Mouse (Mus musculus): Measurements from ENCODE around the gene 2410004P03Rik.
"Not testable (repeated sequence)": the region's sequence is repeated elsewhere in the genome, so short reads cannot be mapped to it uniquely, and the experiment has no call there.

2410004P03Rik gene

DNA sequence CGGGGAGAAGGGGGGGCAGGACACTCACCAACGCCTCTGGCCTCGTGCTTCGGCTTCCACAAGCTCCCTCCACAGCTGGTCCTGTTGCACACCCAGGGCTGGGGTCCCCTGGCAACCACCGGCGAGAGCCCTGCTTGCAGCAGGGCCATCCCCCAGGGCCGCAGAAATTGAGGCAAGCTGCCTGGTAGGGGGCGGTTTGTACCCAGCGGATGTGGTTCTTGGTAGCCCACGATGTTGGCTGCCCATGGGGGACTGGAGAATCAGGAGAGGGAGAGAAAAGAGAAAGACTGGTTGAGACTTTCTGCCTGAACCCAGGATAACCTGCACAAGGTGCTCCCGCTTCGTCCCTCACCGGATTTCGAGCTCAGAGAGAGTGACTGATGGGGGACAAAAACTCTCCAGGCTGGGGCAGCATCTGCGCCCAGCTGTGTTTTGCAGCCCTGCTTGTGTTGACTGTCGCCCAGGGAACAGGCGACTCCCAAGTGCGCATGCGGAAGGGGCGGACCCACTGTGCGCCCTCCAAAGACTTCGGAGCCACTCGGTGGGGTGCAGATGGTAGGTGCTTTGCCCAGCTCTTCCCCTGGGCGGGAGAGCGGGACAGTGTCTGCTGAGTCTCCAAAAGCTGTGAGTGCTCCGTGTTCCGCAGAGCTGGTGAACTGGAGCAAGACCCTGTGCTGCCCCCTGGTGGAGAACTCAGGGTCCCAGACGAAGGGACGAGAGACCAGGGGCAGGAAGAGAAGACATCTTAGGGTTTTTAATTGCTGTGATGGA lies at the start of gene 2410004P03Rik:
TSS of gene 2410004P03Rik (minus strand) at position 628 of the 771 bp plus-strand sequence.
- DNase-seq, result peak; percentile 62 to 77

DNA sequence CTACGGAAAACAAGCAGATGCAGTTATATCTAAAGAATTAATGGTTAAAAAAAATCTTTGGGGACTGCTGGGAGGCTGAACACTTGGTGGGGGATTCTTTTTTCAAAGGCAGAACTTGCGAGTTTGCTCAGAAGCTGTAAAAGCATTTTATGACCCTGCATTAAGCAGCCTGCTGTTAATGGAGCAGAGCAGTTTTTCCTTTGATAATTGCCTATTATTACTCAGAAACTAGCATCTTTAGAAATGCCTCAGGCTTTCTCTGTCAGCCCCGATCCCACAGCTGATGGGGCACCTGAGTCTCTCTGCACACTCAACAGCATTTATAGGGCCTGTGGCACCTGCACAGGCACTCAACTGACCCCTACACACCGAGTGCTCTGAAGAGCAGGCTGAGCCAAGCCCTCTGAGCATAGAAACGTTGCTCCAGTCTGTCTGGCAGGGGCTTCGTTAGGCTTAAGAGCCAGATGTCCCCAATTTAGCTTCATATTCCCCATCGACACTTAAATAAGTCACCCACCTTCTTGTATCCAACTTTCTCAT lies 49.7 kb upstream of the 2410004P03Rik start:
- DNase-seq, result no peak

DNA sequence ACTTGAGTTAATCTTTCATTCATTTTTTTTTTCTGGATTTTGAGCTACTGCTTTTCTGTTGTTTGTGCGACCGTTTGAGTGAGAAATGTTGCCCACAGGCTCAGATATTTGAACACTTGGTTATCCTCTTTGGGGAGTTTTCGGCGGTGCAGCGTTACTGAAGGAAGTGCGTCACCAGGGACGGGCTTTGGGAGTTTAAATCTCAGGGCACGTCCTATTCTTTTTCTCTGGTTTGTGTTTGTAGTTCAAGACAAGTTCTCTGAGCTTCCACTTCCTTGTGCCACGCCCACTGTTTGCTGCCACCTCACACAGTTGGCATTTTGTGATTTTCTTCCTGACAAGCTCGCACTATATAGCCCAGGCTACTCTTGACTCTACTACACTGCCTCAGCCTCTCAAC lies 47.0 kb upstream of the 2410004P03Rik start:
- DNase-seq, result no peak

DNA sequence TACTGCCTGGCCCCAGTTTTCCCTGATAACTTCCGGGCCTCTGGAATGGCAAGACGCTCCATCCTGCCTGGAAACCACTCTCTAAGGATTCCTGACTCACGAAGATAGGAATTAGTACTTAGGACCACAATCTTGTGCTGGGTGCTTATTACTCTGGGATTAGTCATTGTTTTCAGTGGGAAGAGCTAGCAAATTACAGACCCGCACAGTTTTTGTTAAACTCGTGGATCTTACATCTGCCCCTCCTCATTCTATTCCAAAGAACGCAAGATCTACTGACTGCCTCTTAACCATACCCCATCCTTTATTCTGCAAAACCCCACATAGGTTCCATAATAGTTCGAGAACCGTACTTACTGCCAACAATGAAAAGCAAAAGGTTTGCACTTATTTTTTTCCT lies 45.6 kb upstream of the 2410004P03Rik start:
- no peak for DNase-seq

DNA sequence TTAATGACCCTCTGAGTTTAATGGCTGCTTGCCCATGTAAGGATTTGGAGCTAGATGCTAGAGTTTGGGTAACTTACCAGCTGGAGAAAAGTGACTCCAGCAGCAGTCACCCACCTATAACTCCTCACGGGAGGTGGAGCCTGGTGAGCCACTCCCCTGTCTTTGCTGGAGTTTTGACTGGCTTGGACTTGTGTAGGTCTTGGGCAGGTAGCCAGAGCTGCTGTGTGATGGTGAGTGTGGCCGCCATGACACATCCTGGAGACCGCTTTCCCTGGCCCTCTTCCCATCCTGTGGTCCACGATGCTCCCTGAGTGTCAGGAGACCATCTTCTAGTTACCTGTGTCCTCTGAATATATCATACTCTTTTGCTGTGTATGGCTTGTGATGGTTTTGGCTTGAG lies 44.2 kb upstream of the 2410004P03Rik start:
- no peak for DNase-seq

DNA sequence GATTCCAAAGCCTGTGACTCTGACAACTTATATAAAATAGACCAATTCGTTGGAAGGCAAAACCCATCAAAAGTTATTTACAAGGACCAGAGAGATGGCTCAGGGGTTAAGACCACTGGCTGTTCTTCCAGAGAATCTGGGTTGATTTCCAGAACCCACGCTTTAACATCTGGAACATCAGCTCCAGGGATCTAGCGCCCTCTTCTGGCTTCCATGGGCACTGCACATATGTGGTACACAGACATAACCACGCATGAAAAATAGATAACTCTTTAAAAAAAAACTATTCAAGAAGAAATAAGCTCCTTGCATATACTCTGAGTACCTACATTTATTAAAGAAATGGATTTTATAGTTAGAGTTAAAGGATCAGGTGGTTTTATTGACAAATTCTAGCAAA lies 43.2 kb upstream of the 2410004P03Rik start:
- no peak for DNase-seq

DNA sequence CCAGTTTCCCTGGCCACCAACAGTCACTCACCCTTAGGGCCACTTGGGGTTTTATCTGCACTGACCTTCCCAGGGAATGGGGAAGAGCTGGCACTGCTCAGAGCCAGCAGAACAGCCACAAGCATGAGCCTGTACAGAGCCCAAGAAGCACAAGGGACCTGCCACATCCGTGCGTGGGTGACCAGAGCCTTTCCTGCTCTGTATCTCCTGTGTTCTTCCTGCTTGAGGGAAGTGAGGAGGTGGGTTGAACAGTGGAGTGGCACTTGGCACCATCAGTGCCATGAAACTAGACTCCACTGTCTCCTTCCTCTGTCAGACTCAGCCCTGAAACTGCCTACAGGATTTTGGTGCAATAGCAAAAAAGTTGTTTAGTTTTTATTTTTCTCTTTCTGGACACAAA lies 41.1 kb upstream of the 2410004P03Rik start:
- no peak for DNase-seq

DNA sequence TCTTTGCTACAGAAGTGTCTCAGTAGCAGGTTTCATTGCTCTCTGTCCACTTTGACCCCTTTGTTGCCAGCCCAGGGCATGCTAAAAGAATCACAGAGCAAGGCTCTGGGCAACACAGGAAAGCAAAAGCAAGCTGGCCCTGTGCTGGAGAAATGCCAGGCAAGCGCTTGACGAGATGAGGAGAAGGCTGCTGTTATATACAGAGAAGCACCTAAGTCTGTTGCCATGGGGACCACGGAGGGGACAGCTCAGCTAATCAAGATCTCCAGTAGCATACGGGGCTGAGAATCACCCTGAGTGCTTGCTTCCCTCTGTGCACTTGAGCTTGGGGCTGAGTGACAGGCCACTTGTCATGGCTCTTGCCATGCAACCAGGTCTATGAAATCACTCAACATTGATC lies 39.5 kb upstream of the 2410004P03Rik start:
- DNase-seq, result no peak

DNA sequence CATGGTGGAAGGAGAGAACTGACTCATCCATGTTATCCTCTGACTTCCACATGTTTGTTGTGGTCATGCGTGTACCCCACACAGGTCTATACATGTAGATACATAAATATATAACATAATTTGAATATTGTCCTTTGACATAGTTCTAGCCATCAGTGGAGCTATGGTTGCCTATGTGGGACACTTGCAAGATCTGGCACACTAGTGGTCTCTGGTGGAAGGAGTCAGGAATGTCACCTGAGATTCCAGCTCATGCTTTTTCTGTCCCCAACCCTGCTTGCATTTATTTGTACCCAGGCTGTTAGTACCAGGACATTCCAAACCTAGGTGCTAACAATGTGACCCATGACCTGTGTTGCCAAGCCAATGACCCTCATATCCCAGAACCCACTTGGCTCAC lies 38.3 kb upstream of the 2410004P03Rik start:
- DNase-seq, result no peak

DNA sequence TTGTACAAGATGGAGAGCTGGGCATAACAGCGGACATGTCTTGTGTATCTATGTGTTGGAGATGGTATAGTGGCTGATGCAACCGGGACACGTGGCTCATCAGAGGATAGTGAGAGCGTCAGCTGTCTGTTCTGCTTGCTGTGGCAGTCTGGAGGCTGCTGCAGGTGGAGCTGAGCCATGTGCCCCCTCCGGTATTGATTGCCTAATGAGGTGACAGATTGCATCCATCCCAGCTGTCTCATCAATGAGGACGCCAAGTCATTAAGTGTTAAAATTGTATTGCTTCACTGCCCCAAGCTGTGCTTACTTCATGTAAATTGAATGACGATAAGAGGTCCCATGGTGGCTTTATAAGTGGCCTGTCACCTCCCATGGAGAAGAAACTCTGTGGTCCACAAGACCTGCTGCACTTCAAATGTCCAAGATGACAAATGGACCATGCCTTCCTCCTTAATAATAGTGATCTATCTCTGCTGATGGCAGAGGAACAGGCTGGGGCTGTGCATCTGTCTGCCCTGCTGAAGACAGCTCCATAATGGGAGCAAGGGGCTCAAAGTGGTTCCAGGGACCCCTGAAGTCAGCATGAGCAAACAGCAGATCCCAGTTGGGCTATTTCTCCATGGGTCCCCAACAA lies 37.6 kb upstream of the 2410004P03Rik start:
- DNase-seq, result no peak

DNA sequence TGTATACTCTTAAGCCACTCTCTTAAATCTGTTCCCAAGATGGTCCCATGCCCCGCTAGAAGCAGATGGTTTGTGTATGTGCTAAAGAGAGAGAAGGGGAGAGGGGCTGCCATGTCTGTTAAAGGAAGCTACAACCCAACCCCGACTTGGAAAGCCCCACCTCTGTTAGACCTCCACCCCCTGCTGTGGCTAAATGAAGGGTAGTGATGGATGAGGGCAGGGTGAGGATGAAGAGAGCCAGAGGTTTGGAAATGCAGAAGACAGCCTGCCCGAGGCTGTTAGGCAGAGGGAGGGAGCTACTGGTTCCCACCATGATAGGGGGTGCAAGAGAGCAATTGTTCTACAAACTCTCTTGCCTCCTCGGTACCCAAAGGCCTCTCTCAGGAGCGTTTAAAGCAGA lies 31.8 kb upstream of the 2410004P03Rik start:
- no peak for DNase-seq

DNA sequence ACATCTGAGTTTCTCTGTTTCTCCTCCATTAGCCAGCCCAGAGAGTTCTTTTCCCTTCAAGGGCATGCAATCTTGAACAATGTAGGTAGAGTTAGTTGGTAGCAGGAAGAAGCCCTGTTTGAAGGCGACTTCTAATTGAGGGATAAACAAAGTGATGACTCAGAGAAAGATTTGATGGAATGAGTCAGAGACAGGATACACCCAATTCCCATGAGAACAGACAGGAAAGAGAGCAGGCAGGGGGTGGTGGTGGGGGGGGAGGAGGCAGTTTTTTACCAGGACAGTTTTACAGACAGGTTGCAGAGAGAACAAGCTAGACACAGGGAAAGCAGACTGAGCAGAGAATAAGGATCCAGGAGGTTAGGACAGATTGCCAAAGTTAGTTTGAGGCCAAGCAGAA lies 29.0 kb upstream of the 2410004P03Rik start:
- no peak for DNase-seq

DNA sequence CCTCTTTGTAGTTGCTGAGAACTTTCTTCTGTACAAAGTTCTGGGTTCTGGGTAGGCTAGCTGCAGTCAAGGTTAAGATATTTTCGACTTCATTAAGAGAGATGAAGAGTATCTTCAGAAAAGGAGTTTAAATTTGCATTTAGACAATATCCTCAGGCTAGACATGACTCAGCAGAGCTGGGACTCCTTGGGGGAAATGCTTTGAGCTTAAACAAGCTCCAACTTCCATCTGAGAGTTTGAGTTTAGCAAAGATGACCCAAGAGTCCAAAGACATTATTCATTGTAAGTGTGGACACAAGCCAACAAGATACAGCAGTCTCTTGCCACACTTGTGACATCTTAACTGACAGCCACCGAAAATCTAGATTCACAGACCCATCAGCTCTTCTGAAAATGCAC lies 27.9 kb upstream of the 2410004P03Rik start:
- no peak for DNase-seq

DNA sequence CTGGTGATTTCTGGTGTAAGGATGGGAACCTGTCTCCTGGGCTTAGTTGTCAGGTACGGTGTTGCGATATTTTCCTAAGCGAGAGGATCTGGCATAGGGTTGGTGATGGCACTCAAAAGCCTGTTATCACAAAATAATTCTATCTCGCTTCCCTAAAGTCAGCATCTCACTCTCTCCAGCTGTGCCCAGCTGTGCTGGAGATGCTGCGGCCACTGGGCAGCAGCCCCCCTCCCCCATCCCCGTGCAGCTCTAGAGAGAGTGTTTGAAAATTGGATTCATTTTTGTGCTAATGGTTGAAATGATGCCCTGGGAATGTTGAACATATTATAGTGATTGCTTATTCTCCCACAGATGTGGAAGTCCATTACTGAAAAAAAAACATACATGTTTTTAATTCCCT lies 26.7 kb upstream of the 2410004P03Rik start:
- no peak for DNase-seq

DNA sequence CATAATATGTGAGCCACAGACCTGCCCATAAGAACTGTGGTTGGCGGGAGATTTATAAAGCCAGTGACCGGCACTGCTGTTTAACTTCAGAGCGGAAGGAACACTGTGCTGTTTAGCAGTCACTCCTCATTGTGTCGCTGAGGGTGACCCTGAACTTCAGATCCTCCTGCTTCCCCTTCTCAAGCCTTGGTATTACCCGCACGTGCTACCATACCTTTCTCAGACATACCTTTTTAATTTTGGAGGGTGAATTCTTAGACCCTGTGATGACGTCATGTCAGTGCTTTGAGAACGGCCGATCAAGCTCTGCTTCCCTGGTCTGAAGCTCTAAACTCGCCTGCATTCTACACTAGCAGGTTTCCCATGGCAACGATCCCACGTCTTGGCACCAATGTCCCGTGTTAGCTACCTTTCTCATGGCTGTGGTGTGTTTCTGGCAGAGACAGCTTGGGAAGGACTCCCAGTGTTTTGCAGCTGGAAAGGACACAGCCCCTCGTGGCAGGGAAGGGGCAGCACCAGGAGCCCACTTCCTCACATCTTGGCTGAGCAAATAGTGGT lies 25.6 kb upstream of the 2410004P03Rik start:
- no peak for DNase-seq

DNA sequence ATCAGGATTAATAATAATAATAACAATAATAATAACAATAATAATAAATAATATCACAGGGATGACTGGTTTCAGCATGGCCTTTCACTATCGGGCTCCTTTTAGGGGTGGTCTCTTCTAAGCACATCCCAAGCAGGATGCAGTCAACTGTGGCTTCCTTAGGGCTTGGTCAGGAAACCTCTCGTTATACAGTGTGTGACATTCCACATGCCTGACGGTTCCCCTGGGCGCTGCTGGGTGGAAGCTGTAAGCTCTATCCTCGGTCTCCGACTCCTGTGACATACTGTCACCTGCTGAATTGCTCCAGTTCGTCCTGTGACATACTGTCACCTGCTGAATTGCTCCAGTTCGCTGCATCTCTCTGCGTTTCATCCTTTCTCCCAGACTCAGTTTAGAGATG lies 25.0 kb upstream of the 2410004P03Rik start:
- no peak for DNase-seq

DNA sequence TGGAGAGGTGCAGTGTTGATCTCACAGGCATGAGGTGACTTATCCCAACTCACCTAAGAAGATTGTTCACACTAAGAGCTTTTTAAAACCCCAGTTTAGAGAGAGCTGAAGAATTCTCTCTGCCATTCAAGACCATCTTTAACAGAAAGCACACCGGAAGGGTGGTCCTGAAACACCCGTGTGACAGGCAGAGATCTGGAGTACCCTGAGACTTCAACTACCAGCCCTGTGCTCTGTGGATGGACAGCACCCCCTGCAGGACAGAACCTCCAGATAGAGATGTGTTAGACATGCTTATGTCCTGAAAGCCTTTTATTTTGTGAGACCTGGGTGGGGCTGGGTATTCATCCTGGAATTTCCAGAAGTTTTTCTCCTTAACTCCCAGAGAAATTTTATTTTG lies 23.6 kb upstream of the 2410004P03Rik start:
- peak in 1 of 2 experiments; percentile 50 for DNase-seq

DNA sequence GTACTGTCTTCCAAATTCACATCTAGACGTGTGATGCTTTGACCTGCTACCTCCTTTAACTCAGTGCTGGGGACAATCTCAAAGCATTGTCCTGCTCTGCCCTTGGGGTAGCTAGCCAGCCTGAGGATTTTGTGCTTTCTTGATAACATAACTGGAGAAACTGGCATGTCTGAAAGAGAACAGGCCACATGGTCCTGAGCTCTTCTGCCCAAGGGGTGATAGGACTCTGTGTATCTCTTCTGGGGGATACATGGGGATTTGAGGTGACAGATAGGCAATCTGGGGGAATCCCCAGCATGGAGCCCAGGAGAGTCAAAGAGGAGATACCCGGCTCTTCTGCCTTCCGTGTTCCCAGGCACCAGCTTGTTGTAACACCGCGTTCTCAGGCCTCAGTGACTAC lies 23.1 kb upstream of the 2410004P03Rik start:
- no peak for DNase-seq

DNA sequence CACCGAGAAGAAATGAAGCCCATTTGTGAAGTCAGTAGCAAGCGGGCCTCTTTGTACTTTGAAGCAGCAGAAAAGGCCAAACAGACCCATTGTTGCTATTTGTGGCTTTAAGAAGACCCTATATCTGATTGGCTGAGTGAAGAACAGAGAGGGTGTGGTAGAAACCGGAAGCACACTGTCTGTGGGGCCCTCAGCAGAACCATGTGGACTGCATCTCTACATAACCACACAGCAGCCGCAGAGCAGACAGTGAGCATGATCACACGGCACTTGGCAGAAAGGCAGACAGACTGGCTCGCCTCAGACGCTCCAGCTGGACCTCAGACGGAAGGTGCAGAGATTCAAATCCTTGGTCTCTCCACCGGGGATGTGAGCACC lies 21.9 kb upstream of the 2410004P03Rik start:
- no peak for DNase-seq

DNA sequence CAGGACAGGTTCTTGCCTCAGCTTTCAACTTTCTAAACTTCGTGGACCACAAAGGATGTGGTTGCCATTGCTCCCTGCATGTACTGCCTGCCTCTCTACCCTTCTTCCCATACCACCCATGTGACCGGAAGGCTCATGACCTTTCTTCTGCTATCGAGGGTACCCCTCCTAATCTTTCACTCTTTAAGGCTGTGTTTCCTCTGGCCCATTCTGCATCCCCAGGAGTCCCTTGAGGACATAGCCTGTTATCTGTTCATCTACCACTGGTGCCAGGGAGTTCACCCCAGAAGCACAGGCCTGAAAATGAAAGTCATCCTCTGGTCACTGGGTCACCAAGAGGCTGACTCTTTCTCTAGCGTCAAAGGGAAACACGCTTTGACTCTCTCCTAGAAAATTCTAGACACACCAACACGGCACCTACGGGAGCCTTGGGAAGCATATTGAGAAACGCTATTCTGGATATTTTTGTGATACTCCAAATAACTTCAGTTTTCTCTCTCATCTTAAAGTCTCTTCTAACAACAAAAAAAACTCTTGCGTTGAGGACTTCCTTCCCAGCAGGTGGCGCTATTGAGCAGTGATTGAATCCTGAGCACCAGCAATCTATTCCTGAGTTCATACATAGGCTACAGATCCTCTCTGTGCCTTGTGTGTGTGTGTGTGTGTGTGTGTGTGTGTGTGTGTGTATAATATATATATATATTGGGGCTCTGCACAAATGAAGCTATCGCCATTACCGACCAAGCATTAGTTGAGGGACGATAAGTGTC lies 21.4 kb upstream of the 2410004P03Rik start:
- DNase-seq, result peak; percentile 74 to 87

DNA sequence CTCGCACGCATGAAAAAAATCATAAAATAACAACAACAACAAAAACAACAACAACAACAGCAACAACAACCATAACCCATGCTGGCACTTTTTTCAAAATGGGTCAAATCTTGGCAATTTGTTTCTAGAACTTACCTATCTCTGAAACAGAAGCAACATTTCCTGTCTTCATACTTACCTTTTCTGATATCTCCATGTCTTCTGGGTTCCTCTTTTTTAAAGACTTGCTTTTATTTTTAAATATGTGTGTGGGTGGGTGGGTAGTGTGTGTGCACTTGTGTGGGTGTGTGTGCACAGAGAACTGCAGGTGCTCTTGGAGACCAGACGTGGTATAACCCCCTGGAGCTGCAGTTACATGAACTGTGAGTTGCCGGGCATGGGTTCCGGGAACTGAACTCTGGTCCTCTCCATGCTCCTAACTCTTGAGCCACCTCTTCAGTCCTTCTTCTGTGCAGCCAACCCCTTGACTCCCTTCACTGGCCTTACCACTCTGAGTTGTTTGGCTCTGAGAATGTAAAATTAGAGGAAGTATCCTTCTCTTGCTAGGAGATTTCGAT lies 13.1 kb upstream of the 2410004P03Rik start:
- DNase-seq, result no peak

DNA sequence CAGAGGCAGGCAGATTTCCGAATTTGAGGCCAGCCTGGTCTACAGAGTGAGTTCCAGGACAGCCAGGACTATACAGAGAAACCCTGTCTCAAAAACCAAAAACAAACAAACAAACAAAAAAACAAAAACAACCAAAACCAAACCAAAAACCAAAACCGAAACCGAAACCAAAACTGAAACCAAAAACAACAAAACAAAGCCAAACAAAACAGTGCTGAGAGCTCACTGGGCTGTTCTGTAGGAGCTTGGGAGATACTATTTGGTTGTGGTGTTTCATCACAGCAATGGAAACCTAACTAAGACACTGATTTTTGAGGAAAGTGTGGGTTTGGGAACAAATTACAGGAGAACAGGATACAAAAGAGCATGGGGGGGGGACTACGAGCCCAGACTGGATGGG lies 10.6 kb upstream of the 2410004P03Rik start:
- no peak for DNase-seq

DNA sequence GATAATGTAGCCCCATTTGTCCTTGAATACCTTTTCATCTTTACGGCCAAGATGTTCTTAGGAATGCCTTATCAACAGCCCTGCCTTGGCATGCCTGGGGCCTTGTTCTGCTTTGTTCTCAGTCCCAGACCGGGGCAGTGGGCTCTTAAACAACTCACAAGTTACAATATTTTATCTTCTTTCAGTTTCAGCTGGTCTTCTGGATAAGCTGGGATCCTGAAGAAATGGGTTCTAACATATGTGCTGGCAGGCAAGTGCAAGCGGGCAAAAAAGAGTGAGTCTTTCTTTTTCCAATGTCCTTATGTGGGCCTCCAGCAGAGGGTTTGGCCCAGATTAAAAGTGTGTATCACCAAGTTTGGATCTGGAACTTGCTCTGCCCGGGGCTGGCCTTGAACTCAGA lies 9.6 kb upstream of the 2410004P03Rik start:
- not testable (repeated sequence) for DNase-seq
